ENCODE assay signal across 34 mouse cellular contexts in the genomic region with DNA sequence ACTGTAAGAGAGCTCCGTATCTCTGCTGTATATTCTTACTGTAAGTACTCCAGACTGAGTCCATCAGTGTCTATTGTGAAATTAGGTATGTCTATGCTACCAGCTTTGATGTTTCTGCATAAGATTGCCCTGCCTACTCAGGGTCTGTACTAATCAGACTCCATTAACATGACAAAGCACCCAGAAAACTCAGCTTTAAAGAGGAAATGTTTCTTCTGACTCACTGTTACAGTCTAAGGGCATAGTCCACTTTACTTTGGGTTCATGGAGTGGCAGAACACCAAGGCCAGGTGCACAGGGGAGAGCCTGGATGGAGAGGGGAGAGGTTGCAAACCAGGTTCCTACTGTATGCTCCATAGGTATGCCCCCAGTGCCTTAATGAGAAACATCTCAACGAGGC. TPM values are rescaled to one million over a fixed set of nuclear protein-coding genes. Genes with fewer than 3 reads are reported as not detected.
DNase-seq lines count a peak whose midpoint lies in the region; ATAC-seq and TF ChIP-seq lines count a peak whose summit lies in the region.
"Had no signal": no experiment of that assay in that cellular context is flagged by ENCODE, and none has a peak within 500 bp of the region (broad histone marks: within the 10 kb centered on the region; RNA-seq: fewer than 3 reads in every experiment).

No protein-coding gene starts in this region.

- H3K4me1 ChIP-seq in ES-E14 (ENCODE audit: control insufficient read depth in 2 of 2, insufficient read depth in 2 of 2, low read length in 2 of 2, poor library complexity in 1 of 2): peaks cover 4 to 8% of the 10 kb centered on the region in 2 experiments; a peak in 3 of 4 replicates
- H3K4me1 ChIP-seq in intestine, postnatal 0 days (replicated peaks; ENCODE audit: control insufficient read depth, insufficient read depth, low read length): 0 out of 2 replicates have a peak, but pooled peaks cover 3% of the 10 kb centered on the region
- H3K4me1 ChIP-seq in stomach, postnatal 0 days (replicated peaks; ENCODE audit: control insufficient read depth, insufficient read depth): no peaks in the 10 kb centered on the region
- H3K4me1 ChIP-seq: embryonic facial prominence, embryonic 12.5 days; embryonic facial prominence, embryonic 15.5 days; heart, embryonic 12.5 days; heart, embryonic 15.5 days had no signal

- H3K27ac ChIP-seq in ES-E14 (ENCODE audit: insufficient read depth, low read depth, low read length, poor library complexity, severe bottlenecking): no peak overlapping the region
- H3K27ac ChIP-seq in intestine, postnatal 0 days (ENCODE audit: low read depth, low read length): no peak overlapping the region; the same call in none of the 2 replicates
- no peak overlapping the region for H3K27ac ChIP-seq in stomach, postnatal 0 days (replicated peaks)
- H3K27ac ChIP-seq: embryonic facial prominence, embryonic 12.5 days; embryonic facial prominence, embryonic 15.5 days; gastrocnemius, adult 2 months; heart, embryonic 15.5 days; hindbrain, embryonic 14.5 days; hindbrain, postnatal 0 days had no signal

- ATAC-seq in intestine, postnatal 0 days: peak; percentile 93
- ATAC-seq in stomach, postnatal 0 days (ENCODE audit: low FRiP score, low TSS enrichment): peak; percentile 82
- ATAC-seq in cerebellum, adult (ENCODE audit: insufficient number of reproducible peaks, low FRiP score, low TSS enrichment): no peak
- ATAC-seq: CD4-positive, CD25-positive, alpha-beta regulatory T cell, adult 4 months; forebrain, embryonic 14.5 days; forebrain, postnatal 0 days; hindbrain, postnatal 0 days; inflammation-experienced regulatory T-cells, adult 6 months had no signal

- in situ Hi-C loops in ES-E14 (cut with MboI; ENCODE audit: low sequenced_read_pairs in 2 of 2, unreplicated experiment in 2 of 2): no loop called here

- no peaks in the 10 kb centered on the region for H3K27me3 ChIP-seq in intestine, postnatal 0 days (replicated peaks; ENCODE audit: control insufficient read depth, insufficient read depth, low read length)
- H3K27me3 ChIP-seq in stomach, postnatal 0 days (ENCODE audit: control insufficient read depth, insufficient read depth, low read length): no peaks in the 10 kb centered on the region
- H3K27me3 ChIP-seq: embryonic facial prominence, embryonic 12.5 days; embryonic facial prominence, embryonic 15.5 days; heart, embryonic 12.5 days; heart, embryonic 15.5 days had no signal

- no peak overlapping the region for H3K4me3 ChIP-seq in ES-E14 (ENCODE audit: insufficient read depth in 1 of 2, low read depth in 1 of 2, low read length in 2 of 2, poor library complexity in 1 of 2, severe bottlenecking in 1 of 2)
- no peak overlapping the region for H3K4me3 ChIP-seq in intestine, postnatal 0 days (ENCODE audit: low read depth, low read length)
- no peak overlapping the region for H3K4me3 ChIP-seq in stomach, postnatal 0 days (ENCODE audit: low read depth, low read length)
- H3K4me3 ChIP-seq: embryonic facial prominence, embryonic 12.5 days; embryonic facial prominence, embryonic 15.5 days; gastrocnemius, adult 2 months; heart, embryonic 12.5 days; heart, embryonic 15.5 days had no signal

- DNase-seq in ES-E14 (ENCODE audit: low read depth, low spot score) (peak; percentile 53), ZHBTc4 (ENCODE audit: low read depth, low spot score) (peak; percentile 83)
- peak; percentile 17 for DNase-seq in stomach, postnatal 0 days (ENCODE audit: low spot score)
- no peak for DNase-seq in adrenal gland, adult (ENCODE audit: inconsistent age in 2 of 2, low spot score in 1 of 2)
- no peak for DNase-seq in right cerebral cortex, adult 18-20 months
- DNase-seq: adrenal gland, adult 8-10 months; adrenal gland, postnatal 25 days; cerebellum, adult 2 months; cerebellum, adult 9-11 months; cerebellum, postnatal 25 days; forebrain, postnatal 0 days; gastrocnemius, adult 2 months; gastrocnemius, postnatal 14 days; heart, adult 18-20 months; heart, postnatal 10 days; heart, postnatal 4 days; kidney, adult 18-20 months had no signal

- no peaks in the 10 kb centered on the region; the same call in 1 of the 2 replicates for H3K36me3 ChIP-seq in ES-E14 (ENCODE audit: control insufficient read depth, insufficient read depth, low read length, poor library complexity, severe bottlenecking)
- H3K36me3 ChIP-seq in intestine, postnatal 0 days (ENCODE audit: control insufficient read depth, insufficient read depth): peaks cover 7% of the 10 kb centered on the region; the same call in 1 of the 2 replicates
- peaks cover 4% of the 10 kb centered on the region; the same call in 1 of the 2 replicates for H3K36me3 ChIP-seq in stomach, postnatal 0 days (ENCODE audit: control insufficient read depth, insufficient read depth, low read length)

- 77% methylated on average over 2 of the region's 2 CpGs for WGBS in intestine, postnatal 0 days
- 90% methylated on average over 2 of the region's 2 CpGs for WGBS in stomach, postnatal 0 days

- no peak for TF ChIP-seq CTCF in intestine, postnatal 0 days (IDR thresholded peaks at IDR 0.05; ENCODE audit: low read depth)
- no peak for TF ChIP-seq CTCF in stomach, postnatal 0 days (IDR thresholded peaks at IDR 0.05; ENCODE audit: low read depth)

- TF ChIP-seq EP300 in stomach, postnatal 0 days (optimal IDR thresholded peaks at IDR 0.05): no peak

- H3K9ac ChIP-seq in ES-E14 (ENCODE audit: insufficient read depth, low read depth, low read length, poor library complexity, severe bottlenecking): no peak overlapping the region
- H3K9ac ChIP-seq in intestine, postnatal 0 days (ENCODE audit: low read depth, low read length): no peak overlapping the region
- no peak overlapping the region for H3K9ac ChIP-seq in stomach, postnatal 0 days (ENCODE audit: low read length)
- H3K9ac ChIP-seq: embryonic facial prominence, embryonic 12.5 days; embryonic facial prominence, embryonic 15.5 days; forebrain, postnatal 0 days; heart, embryonic 12.5 days; heart, embryonic 15.5 days; hindbrain, embryonic 14.5 days had no signal

- no peaks in the 10 kb centered on the region for H3K9me3 ChIP-seq in ES-E14 (ENCODE audit: control insufficient read depth, insufficient read depth, low read depth, low read length)
- H3K9me3 ChIP-seq in intestine, postnatal 0 days (ENCODE audit: control insufficient read depth): no peaks in the 10 kb centered on the region
- no peaks in the 10 kb centered on the region for H3K9me3 ChIP-seq in stomach, postnatal 0 days (ENCODE audit: control insufficient read depth, low read length)
- H3K9me3 ChIP-seq: embryonic facial prominence, embryonic 12.5 days; embryonic facial prominence, embryonic 15.5 days; G1E; heart, embryonic 12.5 days; heart, embryonic 15.5 days had no signal

- no peak overlapping the region for H3K4me2 ChIP-seq in intestine, postnatal 0 days (replicated peaks; ENCODE audit: low read depth)
- H3K4me2 ChIP-seq in stomach, postnatal 0 days (replicated peaks; ENCODE audit: low read depth): no peak overlapping the region
- H3K4me2 ChIP-seq: embryonic facial prominence, embryonic 12.5 days; embryonic facial prominence, embryonic 15.5 days; heart, embryonic 12.5 days; heart, embryonic 15.5 days; hindbrain, embryonic 14.5 days had no signal

TF ChIP-seq in ES-E14, 5 proteins besides CTCF, POLR2A, EP300 and RAD21:
- TF ChIP-seq HCFC1 (IDR thresholded peaks at IDR 0.05; ENCODE audit: borderline replicate concordance, insufficient read depth, low read length) (no peak), MAFK (IDR thresholded peaks at IDR 0.05; ENCODE audit: insufficient read depth, low read depth, low read length) (no peak), ZC3H11A (IDR thresholded peaks at IDR 0.05; ENCODE audit: borderline replicate concordance, low read depth, low read length) (no peak), CHD2 (IDR thresholded peaks at IDR 0.05; ENCODE audit: low read depth, low read length) (no peak), ZNF384 (IDR thresholded peaks at IDR 0.05; ENCODE audit: low read depth, low read length) (no peak)

RNA-seq across cellular contexts. Expression of a gene that starts 22.3 kb away (rescaled TPM):
- 7.1 and 8.6 TPM in 2 replicates for total RNA-seq in ES-E14 (2012; rRNA removed)
- polyA plus RNA-seq in intestine, postnatal 0 days (2015; fragmentation: Nextera tagmentation; extraction: Ambion mirVana): 10.1 and 11.1 TPM in 2 replicates
- polyA plus RNA-seq in stomach, postnatal 0 days (2015; fragmentation: Nextera tagmentation; extraction: Ambion mirVana): 7.2 and 7.6 TPM in 2 replicates

RNA-seq across cellular contexts. Expression of a gene that starts 46.4 kb away (rescaled TPM):
- total RNA-seq in ES-E14 (2012; rRNA removed): 8.3 and 10.5 TPM in 2 replicates
- polyA plus RNA-seq in intestine, postnatal 0 days (2015; fragmentation: Nextera tagmentation; extraction: Ambion mirVana): 21.0 and 21.2 TPM in 2 replicates
- 15.0 and 16.9 TPM in 2 replicates for polyA plus RNA-seq in stomach, postnatal 0 days (2015; fragmentation: Nextera tagmentation; extraction: Ambion mirVana)
- polyA plus RNA-seq: G1E had no signal

RNA-seq across cellular contexts. Expression of a gene that starts 51.9 kb away (rescaled TPM):
- total RNA-seq in ES-E14 (2012; rRNA removed): not detected in 2 replicates
- polyA plus RNA-seq in intestine, postnatal 0 days (2015; fragmentation: Nextera tagmentation; extraction: Ambion mirVana): 0.25 and 0.51 TPM in 2 replicates
- polyA plus RNA-seq in stomach, postnatal 0 days (2015; fragmentation: Nextera tagmentation; extraction: Ambion mirVana): 0.16 TPM in 1 of 2 replicates, not detected in the other
- total RNA-seq: adrenal gland, postnatal 25 days; common myeloid progenitor, adult 5-6 weeks; forebrain, postnatal 0 days; G1E; gastrocnemius, adult 2 months; gastrocnemius, postnatal 14 days; gastrocnemius, postnatal 4 days; heart, adult 18-20 months; heart, postnatal 10 days; heart, postnatal 4 days; hindbrain, postnatal 0 days had no signal
- polyA plus RNA-seq: brain, embryonic 14.5 days; C2C12; cerebellum, adult 2 months; embryonic facial prominence, embryonic 15.5 days; forebrain, embryonic 14.5 days; forebrain, postnatal 0 days; frontal cortex, adult 2 months; G1E; heart, embryonic 12.5 days; heart, embryonic 15.5 days; hindbrain, postnatal 0 days; inflammation-experienced regulatory T-cells, adult 6 months had no signal

Comparison
In these comparisons a context has a peak if more than half of its experiments do, and no peak if none do; other contexts are left out.
1. DNase-seq: peak in ES-E14 (single experiment), ZHBTc4 (single experiment) and stomach, postnatal 0 days (single experiment); none in adrenal gland, adult (0 of 2) and right cerebral cortex, adult 18-20 months (single experiment).